Mouse (Mus musculus) spleen, postnatal 4 days (tissue): ENCODE results near the gene Gm2056.
"Not testable (repeated sequence)": the region's sequence is repeated elsewhere in the genome, so short reads cannot be mapped to it uniquely, and the experiment has no call there.

Experiments used
- DNase-seq, 2 experiments: peaks; one replicate each; pipeline ENCODE4 v3.0.0; 2022; ENCODE audit warnings: low spot score in 2 of 2

The Gm2056 gene

GRCm38 (mm10) chr12:88026704-88027103 lies at the start of gene Gm2056:
Gene Gm2056 (plus strand): TSS chr12:88027004.
- not testable (repeated sequence) for DNase-seq

GRCm38 (mm10) chr12:87984000-87984399 lies 42.8 kb upstream of the Gm2056 start:
- not testable (repeated sequence) for DNase-seq

DNA sequence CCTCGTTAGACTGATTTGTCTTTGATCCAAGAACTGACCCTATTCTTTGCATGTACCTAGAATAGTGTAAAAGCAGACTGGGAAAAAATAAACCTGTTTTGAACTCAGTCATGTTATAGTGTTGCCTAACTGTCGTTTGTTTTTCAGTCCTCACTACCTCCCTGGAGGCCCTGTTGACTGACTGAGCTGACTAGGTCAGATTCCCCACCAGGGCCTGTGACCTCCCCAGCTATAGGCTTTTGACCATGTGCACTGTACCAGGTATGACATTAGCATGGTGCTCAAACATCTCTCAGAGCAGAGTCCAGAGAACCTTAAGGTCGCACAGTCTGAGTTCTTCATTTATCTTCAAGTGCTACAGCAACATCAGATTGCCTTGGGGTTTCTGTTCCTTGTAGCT lies 22.7 kb upstream of the Gm2056 start:
- DNase-seq: not testable (repeated sequence)

DNA sequence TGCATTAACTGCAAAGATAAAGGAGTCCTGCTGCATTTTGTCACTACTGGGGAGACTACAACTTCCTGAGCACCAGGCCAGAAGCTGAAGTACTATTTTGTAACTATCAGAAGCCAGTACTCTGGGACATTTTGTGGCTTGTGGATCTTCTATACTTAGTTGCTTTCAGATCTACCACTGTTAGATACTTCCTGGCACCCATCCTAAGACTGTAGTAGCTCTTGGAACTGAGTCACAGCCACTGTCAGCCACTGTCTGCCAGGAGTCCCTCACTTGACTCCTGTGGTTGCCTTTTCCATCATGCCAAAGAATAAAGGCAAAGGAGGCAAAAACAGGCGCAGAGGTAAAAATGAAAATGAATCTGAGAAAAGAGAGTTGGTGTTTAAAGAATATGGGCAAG lies 15.3 kb upstream of the Gm2056 start, which contains the start of gene Gm2075:
Gene Gm2075 (plus strand): TSS at position 301 of the 400 bp plus-strand sequence.
- DNase-seq: not testable (repeated sequence)

- not testable (repeated sequence) for DNase-seq
Measured at GRCm38 (mm10) chr12:88018671-88019070, 8.1 kb upstream of the Gm2056 start, which contains the start of gene Gm6803. Gene Gm6803 (minus strand): TSS chr12:88018771.

DNA sequence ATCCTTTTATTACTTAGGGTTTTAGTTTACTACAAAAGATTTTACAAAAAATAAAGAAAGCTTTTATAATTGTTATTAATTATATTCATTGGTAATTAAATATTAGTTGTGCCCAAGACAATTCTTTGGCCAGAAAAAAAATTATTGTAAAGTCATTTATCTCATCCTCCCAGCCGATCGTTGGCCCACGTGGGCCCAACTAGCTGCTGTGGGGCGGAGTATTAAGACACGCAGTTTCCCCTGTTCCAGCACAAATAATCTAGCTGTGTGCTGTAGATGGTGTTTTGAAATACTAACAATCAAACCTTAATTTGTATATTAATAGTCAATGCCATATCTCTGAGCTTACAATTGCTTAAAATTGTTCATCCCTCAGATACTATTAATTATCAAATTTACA lies 5.4 kb downstream of the Gm2056 start:
- DNase-seq: not testable (repeated sequence)

GRCm38 (mm10) chr12:88039062-88039461 lies 12.3 kb downstream of the Gm2056 start:
- not testable (repeated sequence) for DNase-seq

DNA sequence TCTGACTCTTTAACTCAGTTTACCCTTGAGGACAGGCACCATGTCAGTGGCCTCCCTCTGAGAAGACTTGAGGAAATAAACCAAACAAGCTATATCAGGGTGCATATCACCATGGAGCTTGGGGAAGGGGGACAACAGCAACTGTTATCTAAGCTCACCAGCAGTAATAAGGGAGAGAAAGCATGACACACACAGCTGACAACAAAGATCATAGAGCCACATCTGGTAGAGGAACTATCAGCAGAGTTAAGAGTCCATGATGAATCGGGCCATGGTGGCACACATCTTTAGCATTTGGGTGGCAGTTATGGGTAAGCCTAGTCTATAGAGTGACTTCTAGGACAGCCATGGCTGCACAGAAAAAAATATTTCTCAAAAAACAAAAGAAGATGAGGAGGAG lies 12.9 kb downstream of the Gm2056 start:
- not testable (repeated sequence) for DNase-seq

GRCm38 (mm10) chr12:88045226-88045625 lies 18.4 kb downstream of the Gm2056 start:
- DNase-seq: not testable (repeated sequence)
